ENCODE assay signal across 8 mouse cellular contexts in genomic region chr13:21275815-21276550, GRCm38 (mm10). TPM values are rescaled to one million over a fixed set of nuclear protein-coding genes. Genes with fewer than 3 reads are reported as not detected.
DNase-seq lines count a peak whose midpoint lies in the region; ATAC-seq and TF ChIP-seq lines count a peak whose summit lies in the region.

No protein-coding gene starts in this region.

- TF ChIP-seq POLR2A in small intestine, adult 2 months (IDR thresholded peaks at IDR 0.05; ENCODE audit: low read depth, low read length): no peak

- H3K4me1 ChIP-seq in intestine, embryonic 14.5 days (replicated peaks; ENCODE audit: control insufficient read depth, insufficient read depth, low read length): peaks cover 7% of the 10 kb centered on the region; the same call in 1 of the 2 replicates
- H3K4me1 ChIP-seq in small intestine, adult 2 months (ENCODE audit: control insufficient read depth, insufficient read depth, insufficient read length, low read length): peaks cover 7% of the 10 kb centered on the region; the same call in 1 of the 2 replicates

- H3K27me3 ChIP-seq in intestine, embryonic 14.5 days (replicated peaks; ENCODE audit: control insufficient read depth, insufficient read depth, low read length): 0 out of 2 replicates have a peak, but pooled peaks cover 4% of the 10 kb centered on the region
- peaks cover 12% of the 10 kb centered on the region for H3K27me3 ChIP-seq in small intestine, adult 2 months (ENCODE audit: control insufficient read depth, insufficient read depth, low read length)

- H3K27ac ChIP-seq in intestine, embryonic 14.5 days (ENCODE audit: low read depth): no peak overlapping the region
- no peak overlapping the region for H3K27ac ChIP-seq in small intestine, adult 2 months (ENCODE audit: insufficient read depth, low read depth, low read length)

- peak overlapping the region; percentile 79 for H3K4me2 ChIP-seq in intestine, embryonic 14.5 days (ENCODE audit: low read length)

- H3K36me3 ChIP-seq in intestine, embryonic 14.5 days (ENCODE audit: control insufficient read depth, insufficient read depth, low read length): no peaks in the 10 kb centered on the region
- no peaks in the 10 kb centered on the region for H3K36me3 ChIP-seq in small intestine, adult 2 months (ENCODE audit: control insufficient read depth, insufficient read depth, low read length)

- under 1% methylated on average over 25 of the region's 25 CpGs for WGBS in intestine, embryonic 14.5 days
- WGBS in small intestine, adult 2 months: 2% methylated on average over 25 of the region's 25 CpGs

- peak; percentile 35 for DNase-seq in ovary, adult 18-20 months (ENCODE audit: low spot score)
- DNase-seq in ovary, postnatal 10 days (ENCODE audit: low spot score): no peak
- peak; percentile 88 for DNase-seq in cerebellum, adult 9-11 months
- DNase-seq in frontal cortex, postnatal 25 days (ENCODE audit: low spot score in 2 of 2): peak; percentile 75 to 89
- peak; percentile 86 for DNase-seq in intestine, embryonic 14.5 days (ENCODE audit: low spot score)
- peak; percentile 64 to 87 for DNase-seq in left cerebral cortex, postnatal 10 days (ENCODE audit: extremely low spot score in 1 of 2, low spot score in 2 of 2)

- H3K4me3 ChIP-seq in intestine, embryonic 14.5 days (ENCODE audit: low read depth, low read length): peak overlapping the region; percentile 67
- H3K4me3 ChIP-seq in small intestine, adult 2 months (ENCODE audit: low read depth, low read length): peak overlapping the region; percentile 70

- no peaks in the 10 kb centered on the region for H3K9me3 ChIP-seq in intestine, embryonic 14.5 days (ENCODE audit: control insufficient read depth, low read length)

- peak overlapping the region; percentile 52 for H3K9ac ChIP-seq in intestine, embryonic 14.5 days (ENCODE audit: low read length)

- ATAC-seq in intestine, embryonic 14.5 days (replicated peaks; ENCODE audit: low FRiP score, low TSS enrichment, low read depth): peak; percentile 82
- peak; percentile 40 for ATAC-seq in megakaryocyte progenitor cell, adult 5-6 weeks (replicated peaks; ENCODE audit: poor library complexity)

- intact Hi-C loops in left cerebral cortex, postnatal 10 days (cut with DNase I): loop anchor here (5.0 kb wide), 4 partner anchors 46 to 104 kb away; no protein-coding TSS in a partner anchor

- no peak for TF ChIP-seq CTCF in small intestine, adult 2 months (IDR thresholded peaks at IDR 0.05; ENCODE audit: extremely low read depth, insufficient read length, insufficient replicate concordance, low read depth, low read length)

RNA-seq across cellular contexts. Expression of gene Gpx5, which starts 16.5 kb away (rescaled TPM):
- polyA plus RNA-seq in intestine, embryonic 14.5 days (2014; fragmentation: Nextera tagmentation; extraction: Ambion mirVana): not detected in 2 replicates
- total RNA-seq in left cerebral cortex, postnatal 10 days (2021): not detected
- not detected in 2 replicates for total RNA-seq in megakaryocyte progenitor cell, adult 5-6 weeks (2015)
- total RNA-seq in megakaryocyte progenitor cell, adult 5-6 weeks (2017): not detected in 2 replicates
- not detected in 2 replicates for polyA plus RNA-seq in small intestine, adult 2 months (2012; rRNA removed)

RNA-seq across cellular contexts. Expression of gene Gpx6, which starts 35.9 kb away (rescaled TPM):
- polyA plus RNA-seq in intestine, embryonic 14.5 days (2014; fragmentation: Nextera tagmentation; extraction: Ambion mirVana): 0.43 TPM in 1 of 2 replicates, not detected in the other
- not detected for total RNA-seq in left cerebral cortex, postnatal 10 days (2021)
- not detected in 2 replicates for total RNA-seq in megakaryocyte progenitor cell, adult 5-6 weeks (2015)
- total RNA-seq in megakaryocyte progenitor cell, adult 5-6 weeks (2017): not detected in 2 replicates
- polyA plus RNA-seq in small intestine, adult 2 months (2012; rRNA removed): not detected in 2 replicates
